Mouse (Mus musculus): ENCODE measurements around the gene Sbpl. TPM values are rescaled to one million over a fixed set of nuclear protein-coding genes. Genes with fewer than 3 reads are reported as not detected.
"Not testable (repeated sequence)": the region's sequence is repeated elsewhere in the genome, so short reads cannot be mapped to it uniquely, and the experiment has no call there.

The Sbpl gene
- polyA plus RNA-seq, 2 experiments = not detected

DNA sequence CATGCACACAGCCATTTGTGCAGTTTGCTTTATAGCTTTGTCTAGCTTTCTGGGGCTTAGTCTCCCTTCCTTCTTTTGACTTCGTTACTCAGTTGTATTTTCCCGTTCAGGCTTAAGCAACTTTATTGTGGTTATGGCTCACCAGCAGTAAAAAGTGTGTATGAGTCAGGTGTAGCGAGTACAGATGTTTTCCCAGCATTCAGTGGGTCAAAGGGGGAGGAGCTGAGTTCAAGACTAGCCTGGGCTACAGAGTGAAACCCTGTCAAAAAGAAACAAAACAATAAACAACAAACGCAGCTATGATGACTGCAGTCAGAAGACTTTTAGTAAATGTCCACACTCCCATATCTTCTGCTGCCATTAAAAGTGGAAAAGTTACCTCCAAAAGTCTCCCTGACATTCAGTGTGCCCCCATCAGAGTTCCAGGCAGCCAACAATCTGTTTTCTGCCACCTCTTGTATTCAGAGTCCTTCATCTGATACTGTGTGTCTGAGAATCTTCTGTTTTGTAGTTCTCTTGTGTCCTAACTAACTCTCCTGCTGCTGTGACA, 6.6 kb upstream of the Sbpl start:
- TF ChIP-seq CTCF (IDR thresholded peaks at IDR 0.05; ENCODE audit: low read depth) = no peak
- TF ChIP-seq EP300 (IDR thresholded peaks at IDR 0.05; ENCODE audit: low read depth) = no peak
- Histone ChIP-seq H3K4me1 (replicated peaks; ENCODE audit: control insufficient read depth in 2 of 2, insufficient read depth in 2 of 2, low read length in 1 of 2) (no peaks in the 10 kb centered on the region), H3K27me3 (ENCODE audit: control insufficient read depth, insufficient read depth, low read length) (no peaks in the 10 kb centered on the region), H3K4me3 (ENCODE audit: insufficient read depth in 1 of 2, low read depth in 2 of 2, low read length in 2 of 2) (no peak overlapping the region), H3K9me3 (ENCODE audit: control insufficient read depth, low read length) (no peaks in the 10 kb centered on the region), H3K36me3 (replicated peaks; ENCODE audit: control insufficient read depth, insufficient read depth, low read depth) (no peaks in the 10 kb centered on the region), H3K9ac (replicated peaks) (no peak overlapping the region), H3K27ac (no peak overlapping the region), H3K4me2 (ENCODE audit: low read depth) (no peak overlapping the region)
- 39% methylated on average over 4 of the region's 4 CpGs for WGBS (ENCODE audit: insufficient replicate concordance)
- no peak for ATAC-seq (ENCODE audit: insufficient read depth)
- DNase-seq (ENCODE audit: low read depth in 3 of 3, low spot score in 3 of 3) = no peak

DNA sequence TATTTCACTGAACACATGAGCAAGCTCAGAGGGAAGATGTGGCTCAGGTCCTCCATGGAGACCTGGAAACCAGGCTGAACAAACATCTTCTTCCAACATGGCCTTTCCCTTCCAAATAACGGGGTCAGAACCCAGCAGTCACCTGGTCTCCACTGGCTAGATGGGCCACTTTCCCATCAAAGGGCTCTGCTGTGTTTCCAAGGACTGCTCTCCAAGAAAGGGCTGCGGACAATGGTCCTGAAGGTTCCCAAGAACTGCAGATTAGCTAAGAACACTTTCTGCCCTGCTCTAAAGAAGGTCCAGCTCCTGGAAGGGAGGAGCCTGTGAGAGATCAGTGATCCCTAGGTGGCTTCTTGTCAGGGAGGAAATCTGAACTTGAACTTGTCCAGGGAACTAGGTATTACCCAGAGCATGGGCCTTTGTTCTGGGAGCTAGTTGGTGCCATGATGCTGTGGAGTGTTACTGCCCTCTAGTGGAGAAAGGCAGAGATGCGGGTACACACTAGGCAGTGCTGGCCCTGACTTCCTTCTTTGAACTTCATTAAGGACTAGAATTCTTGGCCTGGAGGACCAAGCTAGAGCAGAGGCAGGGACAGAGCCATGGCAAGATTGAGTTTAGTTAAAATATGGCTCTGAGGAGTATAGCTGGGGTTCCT, 5.1 kb upstream of the Sbpl start:
- peak; percentile 35 to 41 (median 36) for DNase-seq (ENCODE audit: low read depth in 3 of 3, low spot score in 3 of 3)
- ATAC-seq (ENCODE audit: insufficient read depth) = no peak
- no peaks in the 10 kb centered on the region for H3K4me1 ChIP-seq (replicated peaks; ENCODE audit: control insufficient read depth in 2 of 2, insufficient read depth in 2 of 2, low read length in 1 of 2)
- no peaks in the 10 kb centered on the region for H3K36me3 ChIP-seq (replicated peaks; ENCODE audit: control insufficient read depth, insufficient read depth, low read depth)
- TF ChIP-seq EP300 (IDR thresholded peaks at IDR 0.05; ENCODE audit: low read depth) (no peak), CTCF (IDR thresholded peaks at IDR 0.05; ENCODE audit: low read depth) (peak; percentile 95)
- no peak overlapping the region for H3K4me2 ChIP-seq (ENCODE audit: low read depth)
- no peak overlapping the region for H3K9ac ChIP-seq (replicated peaks)
- H3K4me3 ChIP-seq (ENCODE audit: insufficient read depth in 1 of 2, low read depth in 2 of 2, low read length in 2 of 2) = no peak overlapping the region
- WGBS (ENCODE audit: insufficient replicate concordance) = 28% methylated on average over 3 of the region's 3 CpGs
- H3K9me3 ChIP-seq (ENCODE audit: control insufficient read depth, low read length) = no peaks in the 10 kb centered on the region
- H3K27me3 ChIP-seq (ENCODE audit: control insufficient read depth, insufficient read depth, low read length) = no peaks in the 10 kb centered on the region
- H3K27ac ChIP-seq = no peak overlapping the region

DNA sequence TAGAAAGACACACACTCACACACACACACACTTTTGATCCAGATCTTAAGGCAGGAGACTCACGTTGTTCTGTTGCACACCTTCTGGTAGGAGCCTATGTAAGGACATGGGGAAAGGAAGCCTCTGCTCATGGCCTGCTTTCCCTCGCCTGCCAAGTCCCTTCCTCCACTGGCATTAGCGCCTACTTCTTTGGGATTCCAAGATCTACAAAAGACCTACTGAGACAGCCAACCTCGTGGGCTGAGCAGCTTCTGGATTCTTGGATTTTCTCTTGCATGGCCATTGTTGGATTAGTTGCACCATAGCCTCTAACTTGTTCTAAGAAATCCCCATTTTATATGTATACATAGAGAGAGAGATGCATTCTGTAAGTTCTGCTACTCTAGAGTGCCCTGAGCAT, 4.2 kb downstream of the Sbpl start:
- H3K4me1 ChIP-seq (replicated peaks; ENCODE audit: control insufficient read depth in 2 of 2, insufficient read depth in 2 of 2, low read length in 1 of 2); DNase-seq (ENCODE audit: low read depth in 3 of 3, low spot score in 3 of 3); H3K9me3 ChIP-seq (ENCODE audit: control insufficient read depth, low read length); H3K9ac ChIP-seq (replicated peaks); H3K4me3 ChIP-seq (ENCODE audit: insufficient read depth in 1 of 2, low read depth in 2 of 2, low read length in 2 of 2); H3K27me3 ChIP-seq (ENCODE audit: control insufficient read depth, insufficient read depth, low read length); H3K4me2 ChIP-seq (ENCODE audit: low read depth); H3K27ac ChIP-seq; ATAC-seq (ENCODE audit: insufficient read depth); H3K36me3 ChIP-seq (replicated peaks; ENCODE audit: control insufficient read depth, insufficient read depth, low read depth): not testable (repeated sequence)
- 32% methylated on average over 4 of the region's 4 CpGs for WGBS (ENCODE audit: insufficient replicate concordance)

DNA sequence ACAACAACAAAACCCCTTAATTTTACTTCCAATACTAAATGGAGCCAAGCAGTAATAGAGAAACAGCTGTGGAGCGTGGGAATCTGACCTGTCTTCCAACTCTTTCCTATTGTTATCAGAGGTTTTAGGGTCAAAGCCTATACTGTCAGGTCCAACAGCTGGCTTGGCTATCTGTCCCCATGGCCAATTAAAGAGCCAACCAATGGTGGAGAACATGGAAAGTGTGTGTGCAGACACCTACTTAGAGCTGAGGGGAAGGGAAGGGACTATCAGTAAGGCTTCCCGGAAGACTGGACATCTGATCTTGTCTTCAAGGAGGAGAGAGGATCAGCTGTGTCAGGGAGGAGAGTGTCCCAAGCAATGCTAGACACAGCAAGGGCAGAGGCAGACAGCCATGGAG, 6.0 kb downstream of the Sbpl start:
- no peak overlapping the region for H3K4me2 ChIP-seq (ENCODE audit: low read depth)
- H3K27ac ChIP-seq = no peak overlapping the region
- no peak for ATAC-seq (ENCODE audit: insufficient read depth)
- H3K36me3 ChIP-seq (replicated peaks; ENCODE audit: control insufficient read depth, insufficient read depth, low read depth) = no peaks in the 10 kb centered on the region
- no peaks in the 10 kb centered on the region for H3K27me3 ChIP-seq (ENCODE audit: control insufficient read depth, insufficient read depth, low read length)
- H3K9me3 ChIP-seq (ENCODE audit: control insufficient read depth, low read length) = no peaks in the 10 kb centered on the region
- no peak for DNase-seq (ENCODE audit: low read depth in 3 of 3, low spot score in 3 of 3)
- H3K4me3 ChIP-seq (ENCODE audit: insufficient read depth in 1 of 2, low read depth in 2 of 2, low read length in 2 of 2) = no peak overlapping the region
- no peak for TF ChIP-seq EP300 (IDR thresholded peaks at IDR 0.05; ENCODE audit: low read depth)
- no peak for TF ChIP-seq CTCF (IDR thresholded peaks at IDR 0.05; ENCODE audit: low read depth)
- WGBS (ENCODE audit: insufficient replicate concordance) = 58% methylated on average over 2 of the region's 2 CpGs
- H3K9ac ChIP-seq (replicated peaks) = no peak overlapping the region
- H3K4me1 ChIP-seq (replicated peaks; ENCODE audit: control insufficient read depth in 2 of 2, insufficient read depth in 2 of 2, low read length in 1 of 2) = no peaks in the 10 kb centered on the region

DNA sequence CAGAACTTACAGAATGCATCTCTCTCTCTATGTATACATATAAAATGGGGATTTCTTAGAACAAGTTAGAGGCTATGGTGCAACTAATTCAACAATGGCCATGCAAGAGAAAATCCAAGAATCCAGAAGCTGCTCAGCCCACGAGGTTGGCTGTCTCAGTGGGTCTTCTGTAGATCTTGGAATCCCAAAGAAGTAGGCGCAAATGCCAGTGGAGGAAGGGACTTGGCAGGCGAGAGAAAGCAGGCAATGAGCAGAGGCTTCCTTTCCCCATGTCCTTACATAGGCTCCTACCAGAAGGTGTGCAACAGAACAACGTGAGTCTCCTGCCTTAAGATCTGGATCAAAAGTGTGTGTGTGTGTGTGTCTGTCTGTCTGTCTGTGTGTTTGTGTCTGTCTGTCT, 7.6 kb downstream of the Sbpl start:
- 47% methylated on average over 4 of the region's 4 CpGs for WGBS (ENCODE audit: insufficient replicate concordance)
- H3K27me3 ChIP-seq (ENCODE audit: control insufficient read depth, insufficient read depth, low read length) = not testable (repeated sequence)

More for the DNA sequence above, 7.6 kb downstream of the Sbpl start:
- not testable (repeated sequence) for DNase-seq (ENCODE audit: low read depth in 3 of 3, low spot score in 3 of 3); H3K27ac ChIP-seq; ATAC-seq (ENCODE audit: insufficient read depth); H3K36me3 ChIP-seq (replicated peaks; ENCODE audit: control insufficient read depth, insufficient read depth, low read depth); H3K4me3 ChIP-seq (ENCODE audit: insufficient read depth in 1 of 2, low read depth in 2 of 2, low read length in 2 of 2); H3K4me1 ChIP-seq (replicated peaks; ENCODE audit: control insufficient read depth in 2 of 2, insufficient read depth in 2 of 2, low read length in 1 of 2); H3K4me2 ChIP-seq (ENCODE audit: low read depth); H3K9ac ChIP-seq (replicated peaks); H3K9me3 ChIP-seq (ENCODE audit: control insufficient read depth, low read length)

Data from liver, embryonic 14.5 days (tissue).